Mouse (Mus musculus) thymus, adult 2 months (tissue): ENCODE results near the gene Eml2. TPM values are rescaled to one million over a fixed set of nuclear protein-coding genes. Genes with fewer than 3 reads are reported as not detected.

Experiments
- DNase-seq: peaks from one replicate; pipeline ENCODE4 v3.0.0; 2021
- H3K27ac ChIP-seq: fragments of 200-500 bp; 2 replicates; pipeline ENCODE4 v1.5.1; 2012; ENCODE audit warnings: low read length, control low read depth; ENCODE audit not compliant: control insufficient read depth, insufficient read depth
- H3K27me3 ChIP-seq: fragments of 200-500 bp; 2 replicates; pipeline ENCODE4 v1.6.1; 2012; ENCODE audit warnings: mild to moderate bottlenecking, low read length, moderate library complexity, mixed read lengths; ENCODE audit not compliant: control insufficient read depth, insufficient read depth
- H3K36me3 ChIP-seq: fragments of 200-500 bp; 2 replicates; pipeline ENCODE4 v1.6.1; 2012; ENCODE audit warnings: mild to moderate bottlenecking, low read length, moderate library complexity; ENCODE audit not compliant: control insufficient read depth, insufficient read depth
- H3K4me1 ChIP-seq: fragments of 200-500 bp; replicated peaks from 2 replicates; pipeline ENCODE4 v1.6.1; 2012; ENCODE audit warnings: low read length; ENCODE audit not compliant: control insufficient read depth, insufficient read depth
- H3K4me3 ChIP-seq: fragments of 200-500 bp; 2 replicates; pipeline ENCODE4 v1.5.1; 2012; ENCODE audit warnings: mild to moderate bottlenecking, low read length, control low read depth, moderate library complexity; ENCODE audit not compliant: control insufficient read depth, insufficient read depth
- CTCF ChIP-seq: fragments of 200-500 bp; IDR thresholded peaks from 2 replicates; pipeline ENCODE4 v1.5.1; 2012; ENCODE audit warnings: mild to moderate bottlenecking, control low read depth, low read length, moderate library complexity, borderline replicate concordance; ENCODE audit not compliant: control insufficient read depth, poor library complexity, insufficient read depth; ENCODE audit errors: extremely low read depth
- POLR2A ChIP-seq: fragments of 200-500 bp; IDR thresholded peaks from 2 replicates; pipeline ENCODE4 v1.6.1; 2012; ENCODE audit warnings: mild to moderate bottlenecking, low read length, control low read depth, moderate library complexity; ENCODE audit not compliant: control insufficient read depth, poor library complexity, insufficient read depth; ENCODE audit errors: extremely low read depth
- WGBS: fragments of 180-500 bp; shearing (Covaris S2); methylation state at CpG from one replicate; pipeline ENCODE4 v1.1.7; 2018; 5-methylcytosine and 5-hydroxymethylcytosine counted together
- polyA plus RNA-seq: library from polyadenylated mRNA; depleted of rRNA; stranded (reverse); fragments of >200 nt; gene quantifications from 2 replicates; pipeline ENCODE4 v1.2.3, GENCODE M21; 2012

Eml2 gene
- polyA plus RNA-seq, 1 experiment = 40.3 TPM

GRCm38 (mm10) chr7:19136673-19137334 is 39.4 kb upstream of the Eml2 start:
- TF ChIP-seq POLR2A (no peak), CTCF (no peak)
- Histone ChIP-seq H3K27me3 (no peaks in the 10 kb centered on the region), H3K4me1 (peaks cover 13% of the 10 kb centered on the region), H3K27ac (no peak overlapping the region), H3K36me3 (peaks cover 21% of the 10 kb centered on the region; the same call in 1 of the 2 replicates), H3K4me3 (no peak overlapping the region)
- no peak for DNase-seq
- 50% methylated on average over 38 of the region's 38 CpGs for WGBS

GRCm38 (mm10) chr7:19137380-19137779 is 38.8 kb upstream of the Eml2 start:
- H3K36me3 ChIP-seq = peaks cover 21% of the 10 kb centered on the region; the same call in 1 of the 2 replicates

GRCm38 (mm10) chr7:19146793-19147192 is 29.4 kb upstream of the Eml2 start:
- 92% methylated on average over 10 of the region's 10 CpGs for WGBS

More at GRCm38 (mm10) chr7:19137380-19137779, 38.8 kb upstream of the Eml2 start:
- no peaks in the 10 kb centered on the region for H3K27me3 ChIP-seq
- H3K4me1 ChIP-seq = peaks cover 12% of the 10 kb centered on the region
- no peak overlapping the region for H3K27ac ChIP-seq
- 60% methylated on average over 5 of the region's 5 CpGs for WGBS
- DNase-seq = peak; percentile 70
- no peak overlapping the region for H3K4me3 ChIP-seq
- TF ChIP-seq CTCF = 0 out of 2 replicates have a peak, but pooled peaks have one; percentile 54
- no peak for TF ChIP-seq POLR2A

GRCm38 (mm10) chr7:19147497-19148045 is 28.6 kb upstream of the Eml2 start:
- 65% methylated on average over 6 of the region's 6 CpGs for WGBS
- no peak for DNase-seq
- H3K36me3 ChIP-seq = no peaks in the 10 kb centered on the region
- no peak overlapping the region for H3K27ac ChIP-seq
- TF ChIP-seq POLR2A (no peak), CTCF (no peak)
- H3K4me3 ChIP-seq = no peak overlapping the region
- no peaks in the 10 kb centered on the region for H3K27me3 ChIP-seq
- H3K4me1 ChIP-seq = peaks cover 8% of the 10 kb centered on the region

More at GRCm38 (mm10) chr7:19146793-19147192, 29.4 kb upstream of the Eml2 start:
- TF ChIP-seq POLR2A (no peak), CTCF (no peak)
- Histone ChIP-seq H3K4me3 (no peak overlapping the region), H3K27me3 (no peaks in the 10 kb centered on the region), H3K4me1 (peaks cover 8% of the 10 kb centered on the region), H3K27ac (no peak overlapping the region), H3K36me3 (no peaks in the 10 kb centered on the region)
- DNase-seq = no peak

- no peak for TF ChIP-seq CTCF
- TF ChIP-seq POLR2A = no peak
- 11% methylated on average over 20 of the region's 20 CpGs for WGBS
These were observed 27.9 kb upstream of the Eml2 start for GRCm38 (mm10) chr7:19148180-19148874.

GRCm38 (mm10) chr7:19148875-19149541 is 27.2 kb upstream of the Eml2 start, which contains the start of gene Qpctl:
Gene Qpctl (minus strand): TSS chr7:19149291.
- DNase-seq = peak; percentile 99
- Histone ChIP-seq H3K4me1 (peaks cover 8% of the 10 kb centered on the region), H3K4me3 (peak within 1 kb of the TSS; percentile 80), H3K27ac (peak within 1 kb of the TSS; percentile 27; the same call in 1 of the 2 replicates), H3K27me3 (no peaks in the 10 kb centered on the region), H3K36me3 (no peaks in the 10 kb centered on the region; the same call in 1 of the 2 replicates)
- under 1% methylated on average over 43 of the region's 43 CpGs for WGBS
- TF ChIP-seq CTCF (peak; percentile 55; the same call in 1 of the 2 replicates), POLR2A (peak; percentile 54; the same call in 1 of the 2 replicates)

More at GRCm38 (mm10) chr7:19148180-19148874, 27.9 kb upstream of the Eml2 start:
- H3K27ac ChIP-seq = peak overlapping the region; percentile 27; the same call in 1 of the 2 replicates
- no peak for DNase-seq
- H3K4me3 ChIP-seq = peak overlapping the region; percentile 80
- no peaks in the 10 kb centered on the region; the same call in 1 of the 2 replicates for H3K36me3 ChIP-seq
- H3K4me1 ChIP-seq = peaks cover 8% of the 10 kb centered on the region
- H3K27me3 ChIP-seq = no peaks in the 10 kb centered on the region
